Mouse (Mus musculus) cerebellum, adult 11 months (tissue): ENCODE measurements around the gene Erich2.

Experiments
- DNase-seq: peaks from one replicate; pipeline ENCODE4 v3.0.0; 2022

The Erich2 gene

DNA sequence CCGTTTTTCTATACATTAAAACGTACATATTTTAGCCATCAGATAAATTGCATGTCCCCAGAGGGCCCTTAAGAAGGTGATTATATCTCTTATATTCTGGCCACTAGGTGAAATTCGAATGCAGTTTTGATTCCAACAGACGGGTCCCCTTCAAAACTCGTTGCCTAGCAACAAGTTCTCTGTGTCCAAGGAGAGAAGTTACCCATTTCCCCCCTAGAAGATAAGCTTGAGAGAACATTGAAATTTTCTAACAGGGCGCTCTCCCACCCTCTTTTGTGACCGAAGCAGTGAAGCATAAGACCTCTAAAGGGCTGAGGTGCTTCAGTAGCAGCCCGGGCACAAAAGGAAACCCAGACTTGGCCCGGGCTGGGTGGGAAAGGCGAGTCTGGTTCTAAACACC lies at the start of gene Erich2:
Gene Erich2 (plus strand): TSS at position 324 of the 400 bp plus-strand sequence.
- no peak for DNase-seq

DNA sequence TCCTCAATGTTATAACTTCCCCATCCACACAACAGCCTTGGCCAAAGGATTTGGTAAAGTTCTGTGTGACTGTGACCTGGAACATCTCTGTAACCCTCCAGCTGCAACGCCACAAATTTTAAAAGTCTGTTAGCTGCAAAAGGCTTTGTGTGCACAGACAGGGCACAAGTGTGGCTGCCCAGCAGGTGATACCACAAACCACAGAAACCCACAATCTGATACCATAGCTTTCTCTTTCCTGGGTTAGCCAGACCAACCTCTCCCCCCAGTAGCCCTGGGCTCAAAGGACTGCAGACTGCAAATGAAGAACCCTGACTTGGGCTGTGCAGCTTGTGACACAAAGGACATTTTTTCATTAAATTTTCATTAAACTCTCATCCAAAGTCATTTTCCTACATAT lies 45.0 kb upstream of the Erich2 start:
- DNase-seq, result no peak

- DNase-seq, result no peak
Observed at GRCm38 (mm10) chr2:70471136-70471535, 37.5 kb upstream of the Erich2 start.

DNA sequence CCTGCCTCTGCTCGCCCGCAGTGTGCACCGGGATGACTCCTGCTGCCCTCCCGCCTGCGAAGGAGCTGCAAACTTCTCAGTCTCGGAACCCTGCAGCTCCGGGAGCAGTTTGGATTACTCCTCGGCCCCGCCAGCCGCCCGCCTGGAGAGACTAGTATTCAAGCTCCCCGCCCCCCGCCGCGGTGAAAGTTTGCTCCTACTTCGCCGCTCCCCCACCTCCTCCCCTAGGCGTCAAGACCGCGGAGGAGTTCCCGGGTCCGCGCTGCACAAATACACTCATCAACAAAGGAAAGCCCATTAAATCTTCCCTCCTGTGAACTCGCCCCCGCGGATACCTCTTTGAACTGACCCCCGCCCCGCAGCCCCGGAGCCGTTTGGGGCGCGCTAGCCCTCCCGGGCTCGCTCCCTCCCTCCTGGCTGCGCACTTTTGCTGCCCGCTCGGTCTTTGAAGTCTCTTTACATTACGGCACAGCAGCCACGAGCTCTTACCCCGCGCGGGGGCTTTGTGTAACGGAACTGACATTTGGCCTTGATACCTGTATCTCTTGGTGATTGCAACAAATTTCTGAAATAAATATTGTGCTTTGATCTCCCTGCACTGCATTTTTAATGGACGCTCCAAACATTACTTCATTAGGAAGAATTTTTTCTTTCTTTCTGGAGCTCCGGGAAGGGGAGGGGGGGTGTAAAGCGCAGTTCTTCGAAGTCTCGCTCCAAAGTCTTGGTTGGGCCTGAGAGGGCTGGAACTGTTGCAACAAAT lies 36.6 kb upstream of the Erich2 start:
- DNase-seq, result no peak

- no peak for DNase-seq
Observed at GRCm38 (mm10) chr2:70497715-70498318, 10.8 kb upstream of the Erich2 start.

DNA sequence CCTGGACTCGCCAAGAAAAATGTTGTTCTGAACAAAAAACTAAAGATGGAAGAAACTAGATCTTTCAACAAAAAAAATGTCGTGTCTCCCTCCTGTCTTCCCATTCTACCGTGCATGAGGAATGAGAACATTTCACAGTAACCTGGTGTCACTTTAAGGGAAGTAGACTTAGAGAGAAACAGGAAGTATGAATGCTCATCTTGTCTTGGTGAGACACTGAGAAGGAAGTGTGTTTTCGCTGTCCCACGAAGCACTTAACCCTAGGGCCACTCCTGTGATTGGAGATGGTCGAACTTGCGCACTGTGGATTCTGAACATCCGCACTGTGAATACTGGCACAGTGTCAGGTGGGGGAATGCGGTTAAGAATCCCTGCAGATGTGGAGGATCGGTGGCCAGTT lies 5.2 kb upstream of the Erich2 start:
- DNase-seq, result no peak

- no peak for DNase-seq
Observed at GRCm38 (mm10) chr2:70505229-70505628, 3.4 kb upstream of the Erich2 start.

DNA sequence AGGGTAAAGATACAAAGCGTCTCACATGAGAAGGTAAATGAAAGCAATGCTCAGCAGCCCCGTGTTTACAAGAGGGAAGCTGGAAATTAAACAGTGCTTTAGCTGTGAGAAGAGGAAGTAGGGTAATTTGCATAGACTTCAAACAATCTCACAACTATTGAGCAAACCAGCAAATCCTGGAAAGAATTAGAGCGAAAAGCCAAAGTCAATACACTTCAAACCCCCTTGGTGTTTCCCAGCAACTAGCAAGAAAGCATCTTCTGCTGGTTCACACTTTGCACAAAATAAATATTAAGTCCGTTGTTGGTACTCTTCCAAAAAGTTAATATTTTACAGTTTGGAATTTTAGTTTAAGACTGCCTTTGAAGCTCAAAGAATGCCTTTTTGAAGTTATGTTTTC lies 2.7 kb upstream of the Erich2 start:
- no peak for DNase-seq

GRCm38 (mm10) chr2:70506372-70506771 lies 2.2 kb upstream of the Erich2 start:
- DNase-seq, result no peak

- peak; percentile 23 for DNase-seq
Observed at GRCm38 (mm10) chr2:70509021-70509632, 508 bp downstream of the Erich2 start.

- DNase-seq, result peak; percentile 8
Observed at GRCm38 (mm10) chr2:70538283-70538682, 29.7 kb downstream of the Erich2 start.

DNA sequence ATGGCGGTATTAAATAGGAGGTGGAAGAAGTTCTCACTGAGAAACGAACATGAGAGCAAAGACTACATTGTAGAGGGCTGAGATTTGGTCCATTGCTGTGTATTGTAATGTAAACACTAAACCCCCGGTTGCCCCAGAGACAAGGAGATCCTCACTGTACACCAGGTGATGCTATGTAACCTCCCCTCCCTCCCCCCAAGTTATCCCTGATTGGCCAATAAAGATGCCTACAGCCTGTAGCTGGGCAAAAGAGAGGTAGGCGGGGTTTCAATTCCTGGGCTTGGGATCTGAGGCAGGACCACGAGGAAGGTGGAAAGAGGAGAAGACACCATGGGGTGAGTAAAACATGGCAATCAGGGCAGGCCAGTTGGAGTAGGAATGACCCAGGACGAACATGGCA lies 42.1 kb downstream of the Erich2 start:
- no peak for DNase-seq

DNA sequence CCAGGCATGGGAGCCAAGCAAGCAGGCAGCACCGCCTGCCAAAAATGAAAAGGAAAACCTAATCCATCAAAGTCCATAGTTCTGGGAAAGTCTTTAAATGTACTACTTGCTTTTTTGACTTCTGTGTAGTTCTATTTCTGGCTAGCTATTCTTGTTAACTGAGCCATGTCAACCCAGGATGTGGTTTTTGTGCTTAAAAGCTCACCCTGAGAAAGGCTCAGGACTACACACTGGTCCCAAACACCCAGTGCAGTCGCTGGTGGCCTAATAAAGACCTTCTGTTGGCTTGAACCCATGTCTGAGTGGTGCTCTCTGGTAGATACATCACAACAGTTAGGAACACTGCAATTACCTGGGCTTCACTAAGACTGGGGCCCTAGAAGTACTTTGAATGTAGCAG lies 42.8 kb downstream of the Erich2 start:
- DNase-seq, result no peak

DNA sequence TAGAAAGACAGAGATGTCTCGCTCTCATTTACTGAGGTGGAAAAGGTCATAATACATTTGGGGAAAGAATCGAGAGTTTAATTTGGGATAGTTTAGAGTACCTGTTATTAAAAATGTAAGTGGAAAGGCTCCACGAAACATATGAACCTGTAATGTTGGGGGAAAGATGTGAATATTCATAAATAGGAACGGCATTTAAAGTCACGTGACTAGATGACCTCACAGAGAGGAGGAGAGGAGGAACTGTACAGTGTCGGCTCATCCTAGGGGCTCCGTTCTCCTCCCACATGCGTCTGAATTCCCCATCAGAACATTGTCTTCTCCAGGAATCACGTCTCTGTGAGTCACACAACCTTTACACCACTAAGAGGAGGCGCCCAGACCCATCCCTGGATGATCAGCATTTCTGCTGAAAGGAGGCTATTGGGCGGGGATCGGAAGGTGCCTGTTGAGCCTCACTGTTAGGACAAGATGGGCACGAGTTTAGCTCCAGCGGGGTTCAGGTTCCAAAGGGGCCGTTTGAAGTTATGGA lies 43.5 kb downstream of the Erich2 start:
- no peak for DNase-seq

GRCm38 (mm10) chr2:70552772-70553171 lies 44.2 kb downstream of the Erich2 start, which contains the start of gene Gad1:
TSS of gene Gad1 (plus strand) at chr2:70553072.
- DNase-seq, result no peak

- DNase-seq, result no peak
Observed at GRCm38 (mm10) chr2:70553826-70554225, 45.2 kb downstream of the Erich2 start.

DNA sequence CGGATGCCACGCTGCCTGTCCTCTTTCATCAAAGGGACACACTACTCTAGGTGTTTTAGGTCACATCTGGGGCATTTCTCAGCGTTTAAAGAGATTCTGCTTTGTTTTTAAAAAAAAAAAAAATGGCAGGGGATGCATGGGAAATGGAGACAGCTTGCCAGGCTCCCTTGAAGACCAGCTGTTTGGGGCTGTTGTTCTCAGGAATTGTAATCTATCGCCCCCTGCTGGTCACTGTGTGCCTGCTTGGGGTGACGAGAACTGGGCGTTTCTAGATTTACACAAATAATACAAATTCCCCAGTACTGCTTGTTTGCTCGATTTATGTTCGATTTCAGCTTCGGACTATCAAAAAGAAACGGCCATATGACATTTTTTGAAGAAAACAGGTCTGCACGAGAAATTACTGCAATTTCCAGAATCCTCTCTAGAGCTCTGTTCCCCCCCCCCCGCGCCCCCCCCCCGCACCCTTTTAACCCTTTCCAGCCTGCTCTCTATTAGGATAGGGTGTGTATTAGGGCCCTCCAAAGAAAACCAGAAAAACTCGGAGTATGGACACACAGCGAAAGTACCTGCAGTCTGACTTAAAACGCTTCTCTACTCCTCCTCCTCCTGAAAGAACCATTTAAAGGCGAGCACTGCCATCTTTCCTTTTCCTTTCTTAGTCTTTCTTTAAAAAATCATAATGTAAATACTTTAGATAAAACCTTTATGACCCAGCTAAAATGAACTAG lies 49.7 kb downstream of the Erich2 start:
- peak; percentile 39 for DNase-seq

- DNase-seq, result no peak
Observed at GRCm38 (mm10) chr2:70558843-70559451, 50.3 kb downstream of the Erich2 start.

DNA sequence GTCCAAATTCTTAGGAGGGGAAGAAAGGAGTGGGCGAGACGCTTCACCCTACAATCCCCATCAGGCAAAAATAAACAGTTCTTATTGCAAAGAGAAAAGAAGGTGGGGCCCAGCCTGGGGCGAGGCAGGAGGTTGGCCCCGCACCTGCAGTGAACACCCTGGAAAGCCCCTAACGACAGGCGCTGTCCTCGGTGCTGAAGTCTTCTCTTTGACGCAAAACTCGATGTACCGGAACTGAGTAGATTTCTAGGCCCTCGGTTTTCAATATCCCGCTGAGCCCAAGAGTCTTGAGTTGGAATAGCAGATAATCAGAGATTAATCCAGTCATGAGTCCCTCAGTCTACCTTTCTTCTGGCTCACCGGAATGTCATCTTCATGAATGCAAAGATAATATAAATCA lies 50.9 kb downstream of the Erich2 start:
- no peak for DNase-seq

- peak; percentile 21 for DNase-seq
Observed at GRCm38 (mm10) chr2:70561077-70561795, 52.6 kb downstream of the Erich2 start.

- no peak for DNase-seq
Observed at GRCm38 (mm10) chr2:70562011-70562491, 53.4 kb downstream of the Erich2 start.

GRCm38 (mm10) chr2:70562611-70562980 lies 54.0 kb downstream of the Erich2 start:
- DNase-seq, result no peak
